Mouse (Mus musculus): ENCODE results near the gene Anapc2. TPM values are rescaled to one million over a fixed set of nuclear protein-coding genes. Genes with fewer than 3 reads are reported as not detected.
A peak's percentile ranks its signal among the peaks of the same experiment; 100 is the strongest.

Anapc2 gene
- polyA plus RNA-seq, 1 experiment from 2014 or later, result 141 TPM

GRCm38 (mm10) chr2:25238106-25238505 lies 34.2 kb upstream of the Anapc2 start:
- Histone ChIP-seq H3K9me3 (replicated peaks; ENCODE audit: control insufficient read depth, low read length, poor library complexity, severe bottlenecking) (no peaks in the 10 kb centered on the region), H3K4me2 (ENCODE audit: low read length) (no peak overlapping the region), H3K27ac (ENCODE audit: low read length) (no peak overlapping the region), H3K36me3 (ENCODE audit: control insufficient read depth, insufficient read depth, low read length) (no peaks in the 10 kb centered on the region), H3K4me1 (ENCODE audit: control insufficient read depth, insufficient read depth, low read length) (peaks cover 14% of the 10 kb centered on the region), H3K27me3 (ENCODE audit: control insufficient read depth, insufficient read depth, low read depth, low read length) (peaks cover 7% of the 10 kb centered on the region; the same call in 1 of the 2 replicates), H3K4me3 (ENCODE audit: low read depth, low read length) (no peak overlapping the region), H3K9ac (ENCODE audit: low read depth, low read length) (no peak overlapping the region)
- no peak for ATAC-seq

GRCm38 (mm10) chr2:25239766-25240165 lies 32.5 kb upstream of the Anapc2 start:
- no peak overlapping the region for H3K27ac ChIP-seq (ENCODE audit: low read length)
- no peaks in the 10 kb centered on the region for H3K9me3 ChIP-seq (replicated peaks; ENCODE audit: control insufficient read depth, low read length, poor library complexity, severe bottlenecking)
- H3K4me1 ChIP-seq (ENCODE audit: control insufficient read depth, insufficient read depth, low read length), result peaks cover 20% of the 10 kb centered on the region
- WGBS, result 95% methylated on average over 3 of the region's 3 CpGs
- no peak overlapping the region for H3K9ac ChIP-seq (ENCODE audit: low read depth, low read length)
- no peak overlapping the region for H3K4me3 ChIP-seq (ENCODE audit: low read depth, low read length)
- no peak overlapping the region for H3K4me2 ChIP-seq (ENCODE audit: low read length)
- peaks cover 4% of the 10 kb centered on the region; the same call in 1 of the 2 replicates for H3K27me3 ChIP-seq (ENCODE audit: control insufficient read depth, insufficient read depth, low read depth, low read length)
- H3K36me3 ChIP-seq (ENCODE audit: control insufficient read depth, insufficient read depth, low read length), result no peaks in the 10 kb centered on the region; the same call in 1 of the 2 replicates
- no peak for ATAC-seq

- H3K4me2 ChIP-seq (ENCODE audit: low read length), result peak overlapping the region; percentile 92
- no peaks in the 10 kb centered on the region; the same call in 1 of the 2 replicates for H3K27me3 ChIP-seq (ENCODE audit: control insufficient read depth, insufficient read depth, low read depth, low read length)
- 53% methylated on average over 8 of the region's 8 CpGs for WGBS
- no peaks in the 10 kb centered on the region for H3K9me3 ChIP-seq (replicated peaks; ENCODE audit: control insufficient read depth, low read length, poor library complexity, severe bottlenecking)
- peak overlapping the region; percentile 77 for H3K4me3 ChIP-seq (ENCODE audit: low read depth, low read length)
- no peaks in the 10 kb centered on the region; the same call in 1 of the 2 replicates for H3K36me3 ChIP-seq (ENCODE audit: control insufficient read depth, insufficient read depth, low read length)
- peak overlapping the region; percentile 82 for H3K27ac ChIP-seq (ENCODE audit: low read length)
- H3K9ac ChIP-seq (ENCODE audit: low read depth, low read length), result peak overlapping the region; percentile 49
- peaks cover 20% of the 10 kb centered on the region for H3K4me1 ChIP-seq (ENCODE audit: control insufficient read depth, insufficient read depth, low read length)
- peak; percentile 15 for ATAC-seq
Observed at GRCm38 (mm10) chr2:25240310-25240709, 32.0 kb upstream of the Anapc2 start.

GRCm38 (mm10) chr2:25240723-25241437 lies 31.4 kb upstream of the Anapc2 start:
- peak; percentile 79 for ATAC-seq
- peak overlapping the region; percentile 49 for H3K9ac ChIP-seq (ENCODE audit: low read depth, low read length)
- WGBS, result 1% methylated on average over 29 of the region's 29 CpGs
- H3K9me3 ChIP-seq (replicated peaks; ENCODE audit: control insufficient read depth, low read length, poor library complexity, severe bottlenecking), result no peaks in the 10 kb centered on the region
- H3K4me1 ChIP-seq (ENCODE audit: control insufficient read depth, insufficient read depth, low read length), result peaks cover 20% of the 10 kb centered on the region
- H3K36me3 ChIP-seq (ENCODE audit: control insufficient read depth, insufficient read depth, low read length), result peaks cover 3% of the 10 kb centered on the region; the same call in 1 of the 2 replicates
- peak overlapping the region; percentile 82 for H3K27ac ChIP-seq (ENCODE audit: low read length)
- peak overlapping the region; percentile 92 for H3K4me2 ChIP-seq (ENCODE audit: low read length)
- H3K4me3 ChIP-seq (ENCODE audit: low read depth, low read length), result peak overlapping the region; percentile 77
- no peaks in the 10 kb centered on the region for H3K27me3 ChIP-seq (ENCODE audit: control insufficient read depth, insufficient read depth, low read depth, low read length)

- Histone ChIP-seq H3K4me3 (ENCODE audit: low read depth, low read length) (peak overlapping the region; percentile 77), H3K4me1 (ENCODE audit: control insufficient read depth, insufficient read depth, low read length) (peaks cover 20% of the 10 kb centered on the region), H3K27ac (ENCODE audit: low read length) (peak overlapping the region; percentile 82), H3K9me3 (replicated peaks; ENCODE audit: control insufficient read depth, low read length, poor library complexity, severe bottlenecking) (no peaks in the 10 kb centered on the region), H3K4me2 (ENCODE audit: low read length) (peak overlapping the region; percentile 92), H3K36me3 (ENCODE audit: control insufficient read depth, insufficient read depth, low read length) (peaks cover 5% of the 10 kb centered on the region; the same call in 1 of the 2 replicates), H3K27me3 (ENCODE audit: control insufficient read depth, insufficient read depth, low read depth, low read length) (no peaks in the 10 kb centered on the region), H3K9ac (ENCODE audit: low read depth, low read length) (peak overlapping the region; percentile 96)
- WGBS, result 18% methylated on average over 6 of the region's 6 CpGs
- peak; percentile 50 for ATAC-seq
Observed at GRCm38 (mm10) chr2:25241438-25241775, 30.9 kb upstream of the Anapc2 start.

- WGBS, result 0% methylated on average over 33 of the region's 59 CpGs
- peaks cover 5% of the 10 kb centered on the region; the same call in 1 of the 2 replicates for H3K36me3 ChIP-seq (ENCODE audit: control insufficient read depth, insufficient read depth, low read length)
- ATAC-seq, result peak; percentile 61
- peak within 1 kb of the TSS; percentile 82 for H3K27ac ChIP-seq (ENCODE audit: low read length)
- H3K4me1 ChIP-seq (ENCODE audit: control insufficient read depth, insufficient read depth, low read length), result peaks cover 20% of the 10 kb centered on the region
- peak within 1 kb of the TSS; percentile 96 for H3K9ac ChIP-seq (ENCODE audit: low read depth, low read length)
- H3K9me3 ChIP-seq (replicated peaks; ENCODE audit: control insufficient read depth, low read length, poor library complexity, severe bottlenecking), result no peaks in the 10 kb centered on the region
- H3K27me3 ChIP-seq (ENCODE audit: control insufficient read depth, insufficient read depth, low read depth, low read length), result no peaks in the 10 kb centered on the region
- H3K4me2 ChIP-seq (ENCODE audit: low read length), result peak within 1 kb of the TSS; percentile 92
- peak within 1 kb of the TSS; percentile 77 for H3K4me3 ChIP-seq (ENCODE audit: low read depth, low read length)
Observed at GRCm38 (mm10) chr2:25242101-25242506, 30.2 kb upstream of the Anapc2 start, which contains the start of the genes Rnf208 and Cysrt1. TSS of gene Rnf208 (plus strand) at chr2:25242255. TSS of gene Cysrt1 (minus strand) at chr2:25242452.

- ATAC-seq, result no peak
- peaks cover 20% of the 10 kb centered on the region for H3K4me1 ChIP-seq (ENCODE audit: control insufficient read depth, insufficient read depth, low read length)
- H3K27me3 ChIP-seq (ENCODE audit: control insufficient read depth, insufficient read depth, low read depth, low read length), result no peaks in the 10 kb centered on the region
- H3K4me2 ChIP-seq (ENCODE audit: low read length), result peak overlapping the region; percentile 92
- peak overlapping the region; percentile 77 for H3K4me3 ChIP-seq (ENCODE audit: low read depth, low read length)
- 83% methylated on average over 8 of the region's 8 CpGs for WGBS
- H3K27ac ChIP-seq (ENCODE audit: low read length), result no peak overlapping the region
- H3K9me3 ChIP-seq (replicated peaks; ENCODE audit: control insufficient read depth, low read length, poor library complexity, severe bottlenecking), result no peaks in the 10 kb centered on the region
- H3K9ac ChIP-seq (ENCODE audit: low read depth, low read length), result peak overlapping the region; percentile 96
- peaks cover 9% of the 10 kb centered on the region; the same call in 1 of the 2 replicates for H3K36me3 ChIP-seq (ENCODE audit: control insufficient read depth, insufficient read depth, low read length)
Observed at GRCm38 (mm10) chr2:25243342-25243741, 28.9 kb upstream of the Anapc2 start.

GRCm38 (mm10) chr2:25244144-25244543 lies 28.1 kb upstream of the Anapc2 start:
- Histone ChIP-seq H3K27me3 (ENCODE audit: control insufficient read depth, insufficient read depth, low read depth, low read length) (no peaks in the 10 kb centered on the region), H3K4me3 (ENCODE audit: low read depth, low read length) (no peak overlapping the region), H3K4me2 (ENCODE audit: low read length) (no peak overlapping the region; the same call in 1 of the 2 replicates), H3K9me3 (replicated peaks; ENCODE audit: control insufficient read depth, low read length, poor library complexity, severe bottlenecking) (no peaks in the 10 kb centered on the region), H3K27ac (ENCODE audit: low read length) (no peak overlapping the region), H3K4me1 (ENCODE audit: control insufficient read depth, insufficient read depth, low read length) (peaks cover 20% of the 10 kb centered on the region), H3K36me3 (ENCODE audit: control insufficient read depth, insufficient read depth, low read length) (peaks cover 12% of the 10 kb centered on the region), H3K9ac (ENCODE audit: low read depth, low read length) (no peak overlapping the region)
- WGBS, result 90% methylated on average over 4 of the region's 4 CpGs
- ATAC-seq, result no peak

Data from midbrain, embryonic 16.5 days (tissue).